Mouse (Mus musculus) urinary bladder, postnatal 10 days (tissue): ENCODE results near the gene Hoxa2.

Experiments
- DNase-seq: peaks from one replicate; pipeline ENCODE4 v3.0.0; 2022; ENCODE audit warnings: low spot score

Hoxa2 gene

DNA sequence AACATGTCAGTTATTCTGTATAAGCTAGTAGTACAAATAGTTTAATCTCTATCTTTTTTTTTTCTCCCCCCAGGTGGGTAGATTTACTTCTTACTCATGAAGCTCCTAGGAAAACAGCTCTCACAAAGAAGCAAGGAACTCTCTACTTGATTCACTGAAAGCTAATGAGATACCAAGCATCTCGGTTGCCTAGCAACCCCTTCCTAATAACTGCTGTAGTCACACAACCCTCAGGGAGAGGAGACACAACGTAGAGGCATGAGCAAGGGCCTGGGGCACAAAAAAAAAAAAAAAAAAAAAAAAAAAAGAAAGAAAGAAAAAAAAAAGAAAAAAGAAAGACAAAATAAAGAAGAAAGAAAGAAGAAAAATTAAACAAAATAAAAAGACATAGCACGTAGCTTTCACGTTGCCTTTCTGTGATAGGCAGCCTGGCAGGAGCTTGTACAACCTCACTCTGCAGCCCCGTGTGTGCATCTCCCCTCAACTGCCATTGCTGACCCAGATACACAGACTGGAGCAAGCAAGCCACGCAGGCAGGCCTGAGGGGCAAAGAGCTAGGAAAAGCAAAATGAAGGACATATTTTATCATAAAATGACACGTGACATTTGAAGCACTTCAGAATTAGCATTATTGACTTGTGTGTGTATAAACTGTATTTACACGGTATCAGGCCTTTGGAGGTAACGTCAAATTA lies 26.6 kb downstream of the Hoxa2 start:
- DNase-seq = no peak

DNA sequence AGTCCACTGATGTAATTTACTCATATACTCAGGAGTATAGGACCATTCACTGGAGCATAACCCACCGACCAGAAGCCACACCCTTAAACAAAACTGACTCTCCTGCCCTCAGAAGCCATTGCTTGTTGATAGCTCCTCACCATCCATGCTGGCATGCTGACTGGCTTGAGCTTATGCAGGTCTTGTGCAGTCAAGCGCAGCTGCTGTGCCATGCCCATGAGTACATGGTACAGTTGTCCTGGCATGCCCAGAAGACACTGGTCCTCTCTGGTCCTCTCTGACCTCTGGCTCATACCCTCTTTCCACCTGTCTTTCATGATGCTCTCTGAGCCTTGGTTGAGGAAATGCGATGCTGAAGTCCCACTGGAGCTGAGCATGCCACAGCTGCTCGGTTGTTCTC lies 41.0 kb downstream of the Hoxa2 start:
- DNase-seq = no peak

DNA sequence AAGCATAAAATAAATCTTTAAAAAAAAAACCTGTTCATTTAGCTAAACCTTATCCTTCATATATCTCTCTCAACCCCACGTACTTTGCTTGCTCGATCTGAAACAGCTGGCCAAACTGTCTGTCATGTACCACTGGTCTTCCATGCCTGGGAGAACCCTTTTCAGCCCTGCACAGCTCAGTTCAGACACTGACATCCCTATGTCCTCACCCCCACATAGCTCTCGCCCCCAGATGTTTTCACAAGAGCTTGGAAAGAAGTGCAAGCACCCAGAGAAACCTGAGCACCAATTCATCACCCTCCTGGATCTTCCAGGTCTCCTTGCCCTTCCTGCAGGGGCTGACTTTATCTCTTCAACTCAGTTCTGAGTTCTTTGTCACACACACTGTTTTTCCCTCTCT lies 43.5 kb downstream of the Hoxa2 start:
- no peak for DNase-seq

DNA sequence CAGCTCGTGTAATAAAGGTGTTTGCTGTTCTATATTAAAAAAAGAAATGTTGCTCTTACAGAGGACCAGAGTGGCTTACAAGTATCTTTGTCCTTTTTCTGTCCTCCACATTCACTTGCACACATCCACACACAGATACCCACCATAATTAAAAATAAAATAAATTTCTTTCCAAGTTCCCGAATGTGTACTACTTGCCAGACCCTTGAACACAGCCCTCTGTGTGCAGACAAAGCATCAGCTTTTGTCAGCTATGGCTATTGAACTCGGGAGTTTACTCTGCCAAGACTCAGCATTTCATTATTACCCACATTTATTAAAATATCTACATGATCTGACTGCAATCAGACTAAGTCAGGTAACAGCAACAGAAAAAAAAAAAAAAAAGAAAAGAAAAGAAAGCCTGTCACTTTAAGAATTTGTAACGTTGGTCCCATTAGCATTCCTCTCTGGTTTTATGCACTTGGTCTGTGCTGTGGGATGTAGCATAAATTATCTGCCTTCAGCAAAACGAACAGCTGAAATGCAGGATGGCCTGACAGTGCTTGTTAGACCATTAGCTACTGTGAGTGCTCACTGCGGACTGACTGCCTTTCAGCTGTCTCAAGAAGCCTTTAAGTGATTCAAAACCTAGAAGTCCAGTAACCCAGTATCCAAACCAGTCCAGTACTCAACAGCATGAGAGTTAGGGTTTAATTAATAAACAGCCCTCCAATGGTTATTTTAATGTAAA lies 45.6 kb downstream of the Hoxa2 start:
- DNase-seq = no peak

DNA sequence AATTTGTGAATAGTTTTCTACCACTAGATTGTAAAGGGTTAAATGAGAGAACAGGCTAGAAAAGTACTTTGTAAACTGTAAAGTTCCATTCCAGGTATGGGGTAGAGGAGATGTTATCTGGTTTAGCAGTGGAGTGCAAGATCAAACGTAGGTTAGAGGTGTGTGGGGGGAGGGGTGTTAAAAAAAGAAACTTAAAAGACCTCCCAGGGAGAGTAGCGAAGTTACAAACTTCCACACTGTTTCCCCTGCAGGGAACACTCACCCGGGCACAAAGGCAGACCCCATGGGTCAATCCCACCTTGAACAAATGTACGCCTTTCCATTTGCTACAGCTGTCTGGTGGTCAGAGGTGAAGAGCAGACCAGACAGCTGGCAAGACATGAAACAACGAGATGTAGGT lies 48.7 kb downstream of the Hoxa2 start:
- DNase-seq = no peak
